Mouse (Mus musculus): ENCODE measurements around the gene Rce1. TPM values are rescaled to one million over a fixed set of nuclear protein-coding genes. Genes with fewer than 3 reads are reported as not detected.

Gene Rce1
- total and polyA plus RNA-seq, 3 experiments: 32.9 to 52.1 (median 45.3) TPM

DNA sequence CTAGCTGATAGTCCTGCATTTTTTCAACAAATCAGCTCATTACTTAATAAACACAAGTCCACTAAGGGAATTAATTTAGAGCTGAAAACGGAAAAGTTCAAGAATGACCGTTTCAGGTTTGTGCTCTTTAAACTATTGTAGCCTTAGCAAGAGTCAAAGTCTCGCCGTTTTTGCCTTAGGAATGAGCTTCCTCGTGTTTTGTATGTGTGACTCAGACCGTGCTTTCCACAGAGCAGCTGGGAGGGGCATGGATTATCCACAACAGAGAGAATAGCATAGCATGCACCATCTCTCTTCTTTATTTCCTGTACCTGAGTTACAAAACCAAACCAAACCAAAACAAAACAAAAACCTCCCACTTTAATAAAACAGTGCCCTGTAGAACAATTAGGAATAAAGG is 47.0 kb upstream of the Rce1 start:
- in situ Hi-C loops (cut with MboI; ENCODE audit: low pct_ligation_motif_present, low pct_unique_long_range_greater_than_20kb, low sequenced_read_pairs) (no loop called here), dilution Hi-C loops (cut with MboI; ENCODE audit: extremely low pct_ligation_motif_present, extremely low pct_unique_long_range_greater_than_20kb, low sequenced_read_pairs) (no loop called here)
- no peaks in the 10 kb centered on the region for H3K36me3 ChIP-seq (replicated peaks in 1 of 2; ENCODE audit: control insufficient read depth in 1 of 2, insufficient read depth in 1 of 2, low read length in 1 of 2)
- no peak overlapping the region for H3K9ac ChIP-seq (ENCODE audit: insufficient read depth, low read depth)
- no peak overlapping the region for H3K4me2 ChIP-seq (ENCODE audit: insufficient read depth, low read depth, poor library complexity, severe bottlenecking)
- no peaks in the 10 kb centered on the region for H3K79me2 ChIP-seq (replicated peaks; ENCODE audit: control insufficient read depth, extremely low read depth, insufficient read depth, poor library complexity, severe bottlenecking)
- H3K4me1 ChIP-seq (ENCODE audit: control insufficient read depth in 1 of 2, insufficient read depth in 2 of 2): no peaks in the 10 kb centered on the region
- H3K9me3 ChIP-seq (replicated peaks; ENCODE audit: low read length): no peaks in the 10 kb centered on the region
- TF ChIP-seq E2F4 (IDR thresholded peaks at IDR 0.05; ENCODE audit: insufficient replicate concordance, low read depth, low read length) (no peak), BHLHE40 (IDR thresholded peaks at IDR 0.05; ENCODE audit: low read depth, low read length) (no peak), SMC3 (IDR thresholded peaks at IDR 0.05; ENCODE audit: low read depth, low read length) (no peak), TBP (conservative IDR thresholded peaks at IDR 0.05; ENCODE audit: low read depth, low read length) (no peak), JUN (IDR thresholded peaks at IDR 0.05; ENCODE audit: insufficient read depth, low read depth, low read length) (no peak), RCOR1 (conservative IDR thresholded peaks at IDR 0.05; ENCODE audit: low read depth, low read length) (no peak), IRF4 (IDR thresholded peaks at IDR 0.05; ENCODE audit: low read depth, low read length) (no peak), MAFK (IDR thresholded peaks at IDR 0.05; ENCODE audit: insufficient replicate concordance, low read length) (no peak), MAZ (IDR thresholded peaks at IDR 0.05; ENCODE audit: low read depth, low read length) (no peak), POLR2AphosphoS2 (IDR thresholded peaks at IDR 0.05; ENCODE audit: low read depth, low read length) (no peak), POLR2A (IDR thresholded peaks at IDR 0.05; ENCODE audit: low read depth, low read length) (no peak)
- DNase-seq (ENCODE audit: extremely low read depth): no peak
- no peak overlapping the region for H3K27ac ChIP-seq (ENCODE audit: insufficient read depth, low read depth)
- H3K27me3 ChIP-seq (replicated peaks): peaks cover 18% of the 10 kb centered on the region
- no peak overlapping the region for H3K4me3 ChIP-seq (replicated peaks in 1 of 3; ENCODE audit: low read depth in 2 of 3, low read length in 2 of 3, poor library complexity in 1 of 3)

DNA sequence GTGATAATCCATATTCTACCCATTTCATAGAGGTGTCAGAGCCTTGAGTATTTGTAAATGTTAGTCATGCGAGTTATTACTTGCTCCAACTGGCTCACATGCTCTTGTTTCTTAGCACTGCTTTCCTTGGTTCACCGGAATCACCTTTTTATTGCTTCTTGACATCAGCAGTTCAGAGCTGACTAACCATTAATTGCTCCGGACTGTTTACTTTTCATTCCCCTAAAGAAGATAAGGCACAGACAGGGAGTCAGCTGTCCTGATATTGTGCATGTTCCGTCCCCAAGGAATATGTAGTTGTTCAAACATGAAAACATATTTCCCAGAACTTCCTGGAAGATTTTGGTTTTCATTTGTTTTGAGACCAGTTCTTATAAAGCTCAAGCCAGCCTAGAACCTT is 45.3 kb upstream of the Rce1 start:
- in situ Hi-C loops (cut with MboI; ENCODE audit: low pct_ligation_motif_present, low pct_unique_long_range_greater_than_20kb, low sequenced_read_pairs): no loop called here
- H3K4me2 ChIP-seq (ENCODE audit: insufficient read depth, low read depth, poor library complexity, severe bottlenecking): no peak overlapping the region
- H3K27me3 ChIP-seq (replicated peaks): peaks cover 17% of the 10 kb centered on the region
- no peak overlapping the region for H3K9ac ChIP-seq (ENCODE audit: insufficient read depth, low read depth)
- dilution Hi-C loops (cut with MboI; ENCODE audit: extremely low pct_ligation_motif_present, extremely low pct_unique_long_range_greater_than_20kb, low sequenced_read_pairs): no loop called here
- TF ChIP-seq POLR2AphosphoS2 (IDR thresholded peaks at IDR 0.05; ENCODE audit: low read depth, low read length) (no peak), KAT2A (IDR thresholded peaks at IDR 0.05; ENCODE audit: insufficient replicate concordance, low read length) (no peak), TCF12 (IDR thresholded peaks at IDR 0.05; ENCODE audit: low read depth, low read length) (no peak), ZNF384 (IDR thresholded peaks at IDR 0.05; ENCODE audit: low read depth, low read length) (no peak), ZKSCAN1 (IDR thresholded peaks at IDR 0.05; ENCODE audit: borderline replicate concordance, low read depth, low read length) (no peak), MEF2A (IDR thresholded peaks at IDR 0.05; ENCODE audit: borderline replicate concordance, low read depth, low read length) (no peak), E2F4 (IDR thresholded peaks at IDR 0.05; ENCODE audit: insufficient replicate concordance, low read depth, low read length) (no peak), BHLHE40 (IDR thresholded peaks at IDR 0.05; ENCODE audit: low read depth, low read length) (no peak), GABPA (IDR thresholded peaks at IDR 0.05; ENCODE audit: insufficient replicate concordance, low read depth, low read length) (no peak), MXI1 (IDR thresholded peaks at IDR 0.05; ENCODE audit: low read depth, low read length) (no peak), HCFC1 (IDR thresholded peaks at IDR 0.05; ENCODE audit: low read depth, low read length) (no peak), UBTF (IDR thresholded peaks at IDR 0.05; ENCODE audit: low read depth, low read length) (no peak), PAX5 (IDR thresholded peaks at IDR 0.05; ENCODE audit: low read length) (no peak), IRF4 (IDR thresholded peaks at IDR 0.05; ENCODE audit: low read depth, low read length) (no peak), MAFK (IDR thresholded peaks at IDR 0.05; ENCODE audit: insufficient replicate concordance, low read length) (no peak), NRF1 (IDR thresholded peaks at IDR 0.05; ENCODE audit: low read depth, low read length) (no peak), RCOR1 (conservative IDR thresholded peaks at IDR 0.05; ENCODE audit: low read depth, low read length) (no peak), POLR2A (IDR thresholded peaks at IDR 0.05; ENCODE audit: low read depth, low read length) (no peak)
- H3K9me3 ChIP-seq (replicated peaks; ENCODE audit: low read length): no peaks in the 10 kb centered on the region
- H3K4me3 ChIP-seq (replicated peaks in 1 of 3; ENCODE audit: low read depth in 2 of 3, low read length in 2 of 3, poor library complexity in 1 of 3): no peak overlapping the region
- DNase-seq (ENCODE audit: extremely low read depth): no peak
- H3K27ac ChIP-seq (ENCODE audit: insufficient read depth, low read depth): no peak overlapping the region
- H3K79me2 ChIP-seq (replicated peaks; ENCODE audit: control insufficient read depth, extremely low read depth, insufficient read depth, poor library complexity, severe bottlenecking): no peaks in the 10 kb centered on the region
- no peaks in the 10 kb centered on the region for H3K4me1 ChIP-seq (ENCODE audit: control insufficient read depth in 1 of 2, insufficient read depth in 2 of 2)
- H3K36me3 ChIP-seq (replicated peaks in 1 of 2; ENCODE audit: control insufficient read depth in 1 of 2, insufficient read depth in 1 of 2, low read length in 1 of 2): no peaks in the 10 kb centered on the region
